Mouse (Mus musculus) frontal cortex, postnatal 14 days (tissue): ENCODE measurements around the gene Arhgef10l.

Experiments
- DNase-seq, 2 experiments: peaks; one replicate each; pipeline ENCODE4 v3.0.0; 2022; ENCODE audit warnings: low spot score in 2 of 2

Gene Arhgef10l

DNA sequence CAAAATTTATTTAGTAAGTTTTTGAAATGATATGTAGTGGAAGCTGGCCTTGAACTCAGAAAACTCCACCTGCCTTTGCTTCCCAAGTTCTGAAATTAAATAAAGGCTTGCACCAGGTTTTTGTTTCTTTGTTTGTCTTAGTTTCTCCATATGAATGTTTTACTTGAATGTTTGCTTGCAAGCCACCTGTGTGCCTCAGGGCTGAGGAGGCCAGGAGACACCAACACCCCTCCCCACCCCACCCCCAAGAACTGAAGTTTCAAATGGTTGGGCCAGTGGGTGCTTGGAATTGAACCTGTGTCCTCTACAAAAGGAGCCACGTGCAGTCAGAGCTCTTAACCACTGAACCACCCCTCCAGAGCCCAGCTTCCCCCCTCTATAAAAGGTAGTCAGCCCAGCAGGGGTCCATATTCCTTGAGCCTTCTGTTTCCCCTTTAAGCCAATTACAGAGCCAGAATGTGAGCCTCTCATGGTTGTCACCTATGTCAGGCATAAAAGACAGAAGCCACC is 28.8 kb upstream of the Arhgef10l start:
- DNase-seq, result no peak

- no peak for DNase-seq
Measured at GRCm38 (mm10) chr4:140693513-140693912, 27.7 kb upstream of the Arhgef10l start.

- DNase-seq, result no peak
Measured at GRCm38 (mm10) chr4:140691481-140691880, 25.7 kb upstream of the Arhgef10l start.

DNA sequence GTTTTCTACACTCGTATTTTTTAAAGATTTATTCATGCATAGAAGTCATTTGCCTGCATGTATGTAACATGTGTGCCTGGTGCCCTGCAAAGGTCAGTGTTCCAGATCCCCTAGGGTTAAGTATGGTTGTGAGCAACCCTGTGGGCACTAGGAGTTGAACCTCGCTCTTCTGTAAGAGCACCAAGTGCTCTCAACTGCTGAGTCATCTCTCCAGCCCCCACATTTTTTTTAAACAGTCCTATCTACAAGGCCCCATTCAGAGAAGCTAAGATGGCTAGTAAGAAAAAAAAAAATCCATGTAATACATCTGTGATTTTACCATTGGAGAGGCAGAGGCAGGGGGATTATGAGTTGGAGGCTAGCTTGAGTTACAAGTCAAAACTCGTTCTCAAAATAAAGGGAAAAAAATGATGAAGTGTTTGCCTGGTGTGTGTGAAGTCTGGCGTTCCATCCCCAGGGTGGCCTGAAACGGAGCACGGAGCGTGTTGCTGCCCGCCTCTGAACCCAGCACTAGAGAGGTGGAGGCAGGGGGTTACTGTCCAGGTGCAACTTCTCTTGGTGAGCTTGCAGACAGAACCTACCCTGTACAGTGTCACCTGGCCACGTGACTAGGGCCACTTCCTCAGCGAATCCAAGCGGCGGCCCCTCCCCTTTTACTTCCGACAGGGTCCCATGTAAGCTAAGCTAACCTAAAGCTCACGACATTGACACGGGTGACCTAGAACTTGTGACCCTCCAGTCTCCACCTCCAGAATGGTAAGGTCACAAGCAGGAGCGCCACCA is 24.3 kb upstream of the Arhgef10l start:
- DNase-seq, result no peak

DNA sequence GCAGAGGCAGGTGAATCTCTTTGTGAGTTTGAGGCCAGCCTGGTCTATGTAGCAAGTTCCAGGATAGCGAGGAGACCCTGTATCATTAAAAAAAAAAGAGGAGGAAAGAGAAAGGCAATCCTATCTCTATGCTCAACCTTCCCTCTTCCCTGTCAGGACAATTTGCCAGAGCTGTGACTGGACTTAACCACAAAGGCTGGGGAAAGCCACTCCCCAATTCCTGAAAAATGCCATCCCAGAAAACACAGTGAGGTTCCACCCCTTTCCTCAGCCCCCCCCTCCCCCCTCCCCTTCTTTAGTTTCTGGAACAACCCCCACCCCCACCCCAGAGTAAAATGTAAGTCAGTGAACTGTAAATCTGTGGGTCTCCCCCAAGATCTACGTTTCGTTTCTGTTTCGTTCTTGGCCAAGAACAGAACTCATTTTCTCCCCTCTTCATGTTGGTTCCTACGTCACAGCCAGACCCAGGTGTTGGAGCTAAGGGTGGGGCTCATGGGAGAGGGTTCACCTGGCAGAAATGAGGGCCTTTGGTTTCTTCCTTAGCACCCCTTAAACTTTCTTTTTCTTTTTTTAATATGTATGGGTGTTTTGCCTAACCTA is 23.1 kb upstream of the Arhgef10l start:
- DNase-seq, result no peak

- no peak for DNase-seq
Measured at GRCm38 (mm10) chr4:140688044-140688825, 22.4 kb upstream of the Arhgef10l start.

- no peak for DNase-seq
Measured at GRCm38 (mm10) chr4:140684881-140685303, 19.1 kb upstream of the Arhgef10l start.

- DNase-seq, result no peak
Measured at GRCm38 (mm10) chr4:140684141-140684871, 18.5 kb upstream of the Arhgef10l start.

DNA sequence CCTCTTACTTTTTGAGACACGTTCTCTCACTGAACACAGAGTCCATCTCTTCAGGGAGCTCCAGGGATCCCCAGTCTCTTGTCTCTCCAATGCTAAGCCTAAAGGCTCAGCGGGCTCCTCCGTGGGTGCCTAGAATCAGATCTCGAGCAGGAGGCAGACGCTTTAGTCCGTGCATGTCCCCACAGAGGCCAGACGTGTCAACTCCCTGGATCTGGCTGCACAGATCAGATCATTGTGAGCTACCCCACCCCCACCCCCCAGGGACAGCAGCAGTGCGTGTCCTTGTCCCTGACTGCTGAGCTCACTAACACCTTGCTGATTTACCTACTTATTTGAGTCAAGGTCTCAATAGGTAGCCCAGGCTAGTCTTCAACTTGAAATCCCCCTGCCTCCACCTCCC is 17.8 kb upstream of the Arhgef10l start:
- no peak for DNase-seq

GRCm38 (mm10) chr4:140680731-140681397 is 15.1 kb upstream of the Arhgef10l start:
- DNase-seq, result no peak

GRCm38 (mm10) chr4:140679723-140680380 is 14.0 kb upstream of the Arhgef10l start:
- peak; percentile 65 to 74 for DNase-seq

DNA sequence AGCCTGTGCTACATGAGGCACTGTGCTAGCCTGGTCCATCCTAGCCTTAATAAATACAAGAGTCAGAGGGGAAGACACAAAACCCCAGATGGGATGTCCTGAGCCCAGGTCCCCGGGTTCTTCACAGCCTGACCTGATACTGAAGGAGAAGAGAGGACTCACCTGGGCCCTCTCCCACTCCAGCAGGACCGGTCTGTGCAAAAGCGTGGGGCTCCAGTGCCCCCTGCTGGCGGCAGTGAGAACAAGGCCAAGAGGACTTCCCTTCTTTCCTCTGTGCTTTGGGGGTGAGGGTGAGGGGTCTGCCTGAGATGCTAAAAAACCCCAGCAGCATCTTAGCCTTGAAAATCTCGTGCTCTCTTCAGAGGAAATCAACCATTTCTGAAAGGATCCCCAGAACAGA is 13.2 kb upstream of the Arhgef10l start:
- no peak for DNase-seq

DNA sequence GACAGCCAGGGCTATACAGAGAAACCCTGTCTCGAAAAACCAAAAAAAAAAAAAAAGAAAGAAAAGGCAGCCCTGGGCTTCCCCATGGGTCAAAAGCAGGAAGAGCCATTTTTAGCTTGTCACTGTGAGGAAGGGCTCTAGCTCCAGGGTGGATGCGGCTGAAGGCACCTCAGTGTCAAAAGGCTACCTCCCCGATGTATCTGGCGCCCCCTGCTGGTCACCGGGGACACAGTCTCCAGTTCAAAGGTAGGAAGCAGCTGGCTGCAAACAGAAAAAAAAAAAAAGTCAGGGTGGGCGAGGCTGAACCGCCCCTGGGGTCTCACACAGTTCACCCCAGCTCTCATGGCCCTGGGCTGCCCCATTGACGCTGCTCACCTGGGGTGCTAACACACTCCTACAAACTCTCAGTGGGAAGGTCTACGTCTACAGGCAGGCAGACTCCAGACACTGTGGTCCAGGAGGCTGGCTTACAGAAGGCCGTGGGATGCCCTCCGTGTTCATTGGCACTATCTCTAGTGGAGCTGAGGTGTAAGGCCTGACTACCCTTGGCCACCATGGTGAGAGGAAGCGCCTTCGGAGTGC is 8.6 kb upstream of the Arhgef10l start:
- DNase-seq, result peak; percentile 46 to 67

DNA sequence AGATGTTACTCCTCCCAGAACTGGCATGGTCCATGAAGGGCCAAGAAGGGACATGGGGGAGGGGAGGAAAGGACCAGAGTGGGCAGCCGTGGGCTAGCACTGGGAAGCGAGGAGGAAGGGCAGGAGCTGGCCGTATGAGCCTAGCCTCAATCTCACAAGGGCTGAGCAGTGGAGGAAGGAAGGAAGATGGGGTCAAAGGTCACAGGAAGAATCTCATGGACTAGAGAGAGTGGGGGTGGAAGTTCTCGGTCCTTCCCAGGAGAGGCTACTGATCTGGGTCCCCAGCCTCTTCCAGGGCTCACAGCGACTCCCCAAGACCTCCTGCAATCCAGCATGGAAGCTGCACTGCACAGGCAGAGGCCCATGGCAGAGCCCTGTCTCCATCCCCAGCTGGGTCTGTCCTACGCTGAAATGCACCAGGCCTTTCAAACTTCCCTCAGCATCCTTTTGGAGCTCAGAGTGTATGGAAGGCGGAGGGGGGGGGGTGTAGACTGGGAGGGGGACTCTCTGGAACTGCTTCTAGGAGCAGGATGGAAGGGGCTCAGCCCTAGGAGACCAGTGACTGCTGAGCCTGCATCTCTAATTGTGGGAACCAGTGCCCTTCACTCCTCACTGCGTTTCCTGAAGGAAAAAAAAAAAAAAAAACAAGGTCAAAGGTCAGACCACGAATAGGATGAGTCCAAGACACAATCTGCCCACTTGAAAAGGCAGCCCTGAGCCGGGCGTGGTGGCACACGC is 7.9 kb upstream of the Arhgef10l start:
- no peak for DNase-seq

- no peak for DNase-seq
Measured at GRCm38 (mm10) chr4:140667802-140668201, 2.0 kb upstream of the Arhgef10l start.

- DNase-seq, result no peak
Measured at GRCm38 (mm10) chr4:140665053-140665452, 759 bp downstream of the Arhgef10l start.

DNA sequence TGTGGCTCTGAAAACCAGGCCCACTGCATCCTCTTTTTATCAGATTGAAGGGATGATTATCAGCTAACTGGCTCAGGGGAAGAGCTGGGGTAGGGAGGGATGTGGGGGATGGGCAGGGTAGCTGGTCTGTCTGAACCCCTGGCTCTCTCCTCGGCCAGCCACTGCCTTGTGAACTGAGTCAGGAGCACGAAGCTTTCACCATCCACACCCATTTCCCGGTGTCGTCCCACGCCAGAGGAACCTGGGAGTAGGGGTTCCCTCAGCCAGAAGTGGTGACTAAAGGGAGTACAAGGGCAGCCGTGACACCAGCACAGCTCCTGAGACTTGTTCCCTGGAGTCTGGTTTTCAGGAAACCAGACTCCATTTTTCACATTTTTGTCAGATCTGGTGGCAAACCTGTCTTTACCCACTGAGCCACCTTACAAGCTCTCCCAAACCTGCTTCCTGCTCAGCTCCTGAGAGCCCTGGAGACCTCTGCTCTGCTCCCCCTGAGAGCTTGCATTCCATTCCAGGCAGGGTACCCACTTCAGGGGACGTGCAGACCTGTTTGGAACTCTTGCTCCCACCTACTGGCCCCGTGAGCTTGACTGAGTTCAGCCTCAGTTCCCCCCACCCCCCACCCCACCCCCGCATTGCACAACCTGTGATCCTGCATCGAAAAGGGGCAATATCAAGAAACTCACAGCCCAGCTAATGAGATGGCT is 2.8 kb downstream of the Arhgef10l start:
- DNase-seq, result no peak

DNA sequence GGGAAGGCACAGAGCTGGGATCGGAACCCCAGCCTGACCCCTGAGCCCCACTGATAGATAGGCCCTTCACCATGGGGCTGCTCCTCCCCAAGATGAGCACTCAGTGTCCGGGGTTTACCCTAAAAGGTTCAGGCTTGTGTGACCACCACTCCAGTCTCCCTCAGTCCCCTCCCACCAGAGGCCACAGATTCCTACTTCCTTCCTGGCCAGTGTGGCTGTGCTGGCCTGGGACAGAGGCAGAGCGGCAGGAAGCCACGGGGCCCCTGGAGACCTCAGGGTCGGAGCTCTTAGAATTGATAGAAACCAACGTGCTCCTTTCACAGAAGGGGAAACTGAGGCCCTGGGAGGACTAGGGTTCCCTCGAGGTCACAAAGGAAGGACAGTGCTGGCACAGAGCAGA is 3.4 kb downstream of the Arhgef10l start:
- no peak for DNase-seq
